Mouse (Mus musculus) CH12.LX (cell line): Measurements from ENCODE around the gene Ehmt1. TPM values are rescaled to one million over a fixed set of nuclear protein-coding genes. Genes with fewer than 3 reads are reported as not detected.

Source experiments
- DNase-seq: peaks from one replicate; pipeline ENCODE4 v3.0.0-alpha.2; 2013; ENCODE audit errors: extremely low read depth
- H3K27ac ChIP-seq: 2 replicates; pipeline ENCODE4 v1.5.1; 2012; ENCODE audit warnings: low read depth, mild to moderate bottlenecking, control low read depth, moderate library complexity; ENCODE audit not compliant: insufficient read depth
- H3K27me3 ChIP-seq: replicated peaks from 2 replicates; pipeline ENCODE3; 2012; ENCODE audit warnings: inconsistent platforms
- H3K36me3 ChIP-seq, 2 experiments: replicated peaks in 1 of 2; 2 replicates each; pipeline versions ENCODE3 to v1.6.1; 2012; ENCODE audit warnings: inconsistent platforms in 1 of 2, low read length in 1 of 2, mild to moderate bottlenecking in 1 of 2, mixed read lengths in 1 of 2, moderate library complexity in 1 of 2; ENCODE audit not compliant: control insufficient read depth in 1 of 2, insufficient read depth in 1 of 2
- H3K4me1 ChIP-seq, 2 experiments: 2 replicates each; pipeline ENCODE4 v1.6.1; 2012; ENCODE audit warnings: inconsistent platforms in 1 of 2, moderate library complexity in 1 of 2; ENCODE audit not compliant: insufficient read depth in 2 of 2, control insufficient read depth in 1 of 2
- H3K4me2 ChIP-seq: 2 replicates; pipeline ENCODE4 v1.6.1; 2012; ENCODE audit warnings: low read depth, mild to moderate bottlenecking, control low read depth; ENCODE audit not compliant: poor library complexity, insufficient read depth, severe bottlenecking
- H3K4me3 ChIP-seq, 3 experiments: fragments of 150-350 bp in 1 of 3; sonication (generic) in 1 of 3; replicated peaks in 1 of 3; 2 replicates each; pipeline versions ENCODE3 to v1.5.1; 2011 to 2012; ENCODE audit warnings: low read depth in 2 of 3, low read length in 2 of 3, mild to moderate bottlenecking in 2 of 3, moderate library complexity in 2 of 3, control low read depth in 1 of 3, improper control_type of control experiment in 1 of 3, inconsistent platforms in 1 of 3, mixed read lengths in 1 of 3; ENCODE audit not compliant: poor library complexity in 1 of 3
- H3K79me2 ChIP-seq: replicated peaks from 2 replicates; pipeline ENCODE4 v1.6.1; 2012; ENCODE audit warnings: mild to moderate bottlenecking, moderate library complexity; ENCODE audit not compliant: control insufficient read depth, poor library complexity, insufficient read depth, severe bottlenecking; ENCODE audit errors: extremely low read depth
- H3K9ac ChIP-seq: 2 replicates; pipeline ENCODE4 v1.6.1; 2012; ENCODE audit warnings: low read depth, mild to moderate bottlenecking, control low read depth, moderate library complexity; ENCODE audit not compliant: insufficient read depth
- H3K9me3 ChIP-seq: replicated peaks from 2 replicates; pipeline ENCODE3; 2012; ENCODE audit warnings: low read length, inconsistent platforms, mixed read lengths
- BHLHE40 ChIP-seq: IDR thresholded peaks from 2 replicates; pipeline ENCODE4 v1.6.1; 2011; ENCODE audit warnings: mild to moderate bottlenecking, low read depth, low read length, improper control_type of control experiment
- CHD2 ChIP-seq: IDR thresholded peaks from 2 replicates; pipeline ENCODE4 v1.6.1; 2011; ENCODE audit warnings: low read length, improper control_type of control experiment
- E2F4 ChIP-seq: IDR thresholded peaks from 2 replicates; pipeline ENCODE4 v1.6.1; 2011; ENCODE audit warnings: low read depth, low read length, improper control_type of control experiment; ENCODE audit not compliant: insufficient replicate concordance
- ELF1 ChIP-seq: IDR thresholded peaks from 2 replicates; pipeline ENCODE4 v1.6.1; 2014; ENCODE audit warnings: low read depth, mild to moderate bottlenecking, inconsistent platforms, low read length, improper control_type of control experiment
- ETS1 ChIP-seq: conservative IDR thresholded peaks from 2 replicates; pipeline ENCODE4 v1.6.1; 2012; ENCODE audit warnings: low read depth, mild to moderate bottlenecking, inconsistent platforms, low read length, improper control_type of control experiment, moderate library complexity
- GABPA ChIP-seq: IDR thresholded peaks from 2 replicates; pipeline ENCODE4 v1.6.1; 2012; ENCODE audit warnings: low read depth, low read length, improper control_type of control experiment, inconsistent platforms; ENCODE audit not compliant: insufficient replicate concordance
- HCFC1 ChIP-seq: IDR thresholded peaks from 2 replicates; pipeline ENCODE4 v1.6.1; 2012; ENCODE audit warnings: low read depth, mild to moderate bottlenecking, inconsistent platforms, low read length, improper control_type of control experiment
- JUN ChIP-seq: IDR thresholded peaks from 2 replicates; pipeline ENCODE4 v1.6.1; 2011; ENCODE audit warnings: low read depth, mild to moderate bottlenecking, low read length, improper control_type of control experiment, moderate library complexity; ENCODE audit not compliant: insufficient read depth
- MAFK ChIP-seq: IDR thresholded peaks from 2 replicates; pipeline ENCODE4 v1.6.1; 2011; ENCODE audit warnings: low read length, improper control_type of control experiment; ENCODE audit not compliant: insufficient replicate concordance
- MAX ChIP-seq: IDR thresholded peaks from 2 replicates; pipeline ENCODE4 v1.6.1; 2011; ENCODE audit warnings: low read length, improper control_type of control experiment
- MXI1 ChIP-seq: IDR thresholded peaks from 2 replicates; pipeline ENCODE4 v1.6.1; 2011; ENCODE audit warnings: mild to moderate bottlenecking, low read depth, low read length, improper control_type of control experiment
- NELFE ChIP-seq: IDR thresholded peaks from 2 replicates; pipeline ENCODE4 v1.6.1; 2011; ENCODE audit warnings: low read depth, low read length, improper control_type of control experiment
- PAX5 ChIP-seq: IDR thresholded peaks from 2 replicates; pipeline ENCODE4 v1.6.1; 2012; ENCODE audit warnings: low read length, inconsistent platforms, mixed read lengths
- RCOR1 ChIP-seq: conservative IDR thresholded peaks from 2 replicates; pipeline ENCODE4 v1.6.1; 2012; ENCODE audit warnings: low read depth, mild to moderate bottlenecking, inconsistent platforms, low read length, improper control_type of control experiment
- SMC3 ChIP-seq: IDR thresholded peaks from 2 replicates; pipeline ENCODE4 v1.6.1; 2011; ENCODE audit warnings: low read depth, low read length, improper control_type of control experiment
- TBP ChIP-seq: conservative IDR thresholded peaks from 2 replicates; pipeline ENCODE4 v1.6.1; 2011; ENCODE audit warnings: low read depth, low read length, improper control_type of control experiment
- UBTF ChIP-seq: IDR thresholded peaks from 2 replicates; pipeline ENCODE4 v1.6.1; 2012; ENCODE audit warnings: low read depth, mild to moderate bottlenecking, inconsistent platforms, low read length, improper control_type of control experiment, moderate library complexity
- USF1 ChIP-seq: IDR thresholded peaks from 2 replicates; pipeline ENCODE4 v1.6.1; 2014; ENCODE audit warnings: low read depth, mild to moderate bottlenecking, inconsistent platforms, low read length, improper control_type of control experiment
- ZC3H11A ChIP-seq: IDR thresholded peaks from 2 replicates; pipeline ENCODE4 v1.6.1; 2012; ENCODE audit warnings: low read depth, mild to moderate bottlenecking, inconsistent platforms, low read length, improper control_type of control experiment
- ZKSCAN1 ChIP-seq: IDR thresholded peaks from 2 replicates; pipeline ENCODE4 v1.6.1; 2012; ENCODE audit warnings: low read depth, inconsistent platforms, low read length, improper control_type of control experiment, borderline replicate concordance
- ZNF384 ChIP-seq: IDR thresholded peaks from 2 replicates; pipeline ENCODE4 v1.6.1; 2012; ENCODE audit warnings: low read depth, low read length, improper control_type of control experiment, inconsistent platforms
- dilution Hi-C: fragments of 300-500 bp; cut with MboI; formaldehyde crosslinking; loops from 2 replicates; pipeline ENCODE4 v1.14.3; 2020; ENCODE audit warnings: low sequenced_read_pairs; ENCODE audit not compliant: extremely low pct_unique_long_range_greater_than_20kb, extremely low pct_ligation_motif_present
- in situ Hi-C: fragments of 300-500 bp; cut with MboI; formaldehyde crosslinking; loops from 3 replicates; pipeline ENCODE4 v1.14.3; 2019; ENCODE audit warnings: low sequenced_read_pairs, low pct_ligation_motif_present, low pct_unique_long_range_greater_than_20kb, mixed read lengths
- polyA plus RNA-seq: library from polyadenylated mRNA; unstranded; fragments of >175 nt; gene quantifications from 2 replicates; pipeline ENCODE4 v1.2.1, GENCODE M21; 2012; ENCODE audit warnings: low read depth; ENCODE audit not compliant: insufficient read length
- total RNA-seq, 2 experiments: library from RNA; depleted of rRNA; stranded (reverse); fragments of 300-350 nt in 1 of 2; fragments of >200 nt in 1 of 2; gene quantifications; 2 replicates each; pipeline ENCODE4 v1.2.3; 2012 to 2014

The Ehmt1 gene
- total and polyA plus RNA-seq, 3 experiments: 25.5 to 30.7 (median 27.2) TPM

DNA sequence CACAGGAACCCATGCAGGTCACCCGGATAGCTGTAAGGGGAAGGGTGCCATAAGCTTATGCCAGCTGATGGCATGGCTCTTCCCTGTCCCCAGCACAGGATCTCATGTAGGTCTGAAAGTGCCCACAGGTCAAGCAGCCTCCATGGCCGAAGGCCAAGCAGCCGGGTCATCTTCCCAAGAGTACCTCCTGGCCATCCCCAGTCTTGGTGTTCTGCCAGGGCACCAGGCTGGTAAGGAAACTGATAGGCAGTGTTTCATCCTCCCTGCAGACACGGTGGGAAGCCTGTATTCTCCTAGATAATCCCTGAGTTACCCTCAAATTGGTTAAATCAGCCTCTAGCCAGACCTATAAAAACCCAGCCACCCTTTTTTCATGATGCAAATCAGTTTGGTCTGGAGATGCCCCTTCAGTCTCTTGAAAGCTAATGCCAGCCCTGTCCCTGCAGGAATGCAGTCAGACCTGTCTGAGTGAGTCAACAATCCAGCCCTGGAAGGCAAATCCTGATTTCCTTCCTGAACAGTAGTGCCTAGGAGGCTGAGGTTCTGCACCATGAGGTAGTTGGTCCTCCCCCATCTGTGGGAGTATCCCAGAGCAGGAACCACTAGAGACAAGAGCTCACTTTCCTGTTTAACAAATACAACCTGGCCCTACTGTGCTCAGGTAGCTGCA, 8.5 kb upstream of the Ehmt1 start:
- no peak overlapping the region for H3K4me2 ChIP-seq
- no peaks in the 10 kb centered on the region for H3K9me3 ChIP-seq
- H3K36me3 ChIP-seq: peaks cover 18 to 38% of the 10 kb centered on the region in 2 experiments
- H3K79me2 ChIP-seq: no peaks in the 10 kb centered on the region
- no peaks in the 10 kb centered on the region for H3K27me3 ChIP-seq
- no peak for DNase-seq
- dilution Hi-C loops: no loop called here
- in situ Hi-C loops: no loop called here
- TF ChIP-seq ZC3H11A (no peak), USF1 (no peak), HCFC1 (no peak), NELFE (no peak), RCOR1 (no peak), ZKSCAN1 (no peak), BHLHE40 (no peak), SMC3 (no peak), TBP (no peak)
- H3K4me3 ChIP-seq: no peak overlapping the region
- H3K4me1 ChIP-seq: peaks cover 7 to 27% of the 10 kb centered on the region in 2 experiments
- no peak overlapping the region for H3K27ac ChIP-seq
- no peak overlapping the region for H3K9ac ChIP-seq

- Histone ChIP-seq H3K9me3 (no peaks in the 10 kb centered on the region), H3K36me3 (peaks cover 18 to 37% of the 10 kb centered on the region in 2 experiments), H3K79me2 (no peaks in the 10 kb centered on the region), H3K27me3 (no peaks in the 10 kb centered on the region), H3K4me1 (peaks cover 7 to 27% of the 10 kb centered on the region in 2 experiments), H3K27ac (no peak overlapping the region), H3K9ac (no peak overlapping the region), H3K4me3 (no peak overlapping the region), H3K4me2 (no peak overlapping the region)
- TF ChIP-seq E2F4 (no peak), ELF1 (no peak), JUN (no peak), MXI1 (no peak), ETS1 (no peak), PAX5 (no peak), GABPA (no peak), UBTF (no peak), MAX (no peak), NELFE (no peak), SMC3 (no peak), MAFK (no peak), BHLHE40 (no peak), ZNF384 (no peak), CHD2 (no peak)
- in situ Hi-C loops: no loop called here
- dilution Hi-C loops: no loop called here
- no peak for DNase-seq
Measured at GRCm38 (mm10) chr2:24926965-24927358, 7.5 kb upstream of the Ehmt1 start.
